Mouse (Mus musculus) frontal cortex, postnatal 25 days (tissue): Measurements from ENCODE around the gene Atxn2.

ENCODE experiments used
- DNase-seq, 2 experiments: peaks; one replicate each; pipeline ENCODE4 v3.0.0; 2022; ENCODE audit warnings: low spot score in 2 of 2

The Atxn2 gene

DNA sequence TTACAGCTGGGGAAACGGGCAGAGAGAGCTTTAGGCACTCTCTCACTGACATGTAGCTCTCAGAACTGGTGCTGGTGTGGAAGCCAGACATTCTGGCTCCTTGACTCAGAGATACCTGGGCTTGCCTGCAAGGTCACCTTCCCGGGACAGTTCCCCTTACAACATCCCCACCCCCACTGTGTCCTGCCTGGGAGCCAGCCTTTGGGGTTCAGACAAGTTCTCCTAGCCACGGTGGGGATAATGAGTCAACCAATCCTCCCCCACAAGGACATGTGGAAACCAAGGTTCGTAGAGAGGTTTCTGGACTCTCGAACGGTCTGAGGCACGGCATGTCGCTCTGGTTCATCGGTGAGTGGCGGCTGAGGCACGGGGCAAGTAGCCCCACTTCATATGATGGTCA, 145.6 kb downstream of the Atxn2 start:
- DNase-seq: no peak

DNA sequence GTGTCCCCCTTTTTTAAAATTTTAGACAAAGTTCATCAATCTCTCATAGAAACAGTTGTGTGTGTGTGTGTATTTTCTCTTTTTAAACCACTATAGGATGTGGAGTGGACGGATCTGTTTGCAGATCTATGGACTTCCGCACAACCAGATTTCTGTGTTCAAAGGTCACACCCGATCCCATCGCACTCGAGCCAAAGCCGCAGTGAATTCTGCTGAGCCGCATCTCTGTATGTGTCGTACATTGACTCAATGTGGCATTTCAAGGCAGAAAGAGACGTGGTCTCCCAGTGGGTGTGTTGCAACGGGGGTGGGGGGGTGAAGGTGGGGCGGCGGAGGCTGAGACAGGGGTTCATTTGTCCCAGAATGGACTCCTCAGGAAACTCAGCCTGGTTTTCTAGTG, 147.3 kb downstream of the Atxn2 start:
- DNase-seq: no peak

DNA sequence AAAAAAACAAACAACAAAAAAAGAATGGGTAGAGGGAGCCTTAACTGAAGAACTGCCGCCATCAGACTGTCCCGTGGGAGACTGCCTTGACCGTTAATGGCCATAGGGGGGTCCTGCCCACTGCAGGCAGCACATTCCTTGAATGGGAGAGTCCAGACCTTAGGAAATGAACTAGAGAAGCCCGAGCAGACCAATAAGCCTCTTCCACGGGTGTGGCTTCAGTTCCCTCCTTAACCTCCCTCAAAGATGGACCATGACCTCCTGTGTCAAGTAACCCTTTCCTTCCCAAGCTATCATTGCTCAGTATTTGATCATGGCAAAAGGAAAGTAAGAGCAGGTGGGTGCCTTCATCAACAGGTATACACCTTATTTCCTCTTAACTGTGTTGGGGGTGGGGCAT, 150.8 kb downstream of the Atxn2 start:
- no peak for DNase-seq

DNA sequence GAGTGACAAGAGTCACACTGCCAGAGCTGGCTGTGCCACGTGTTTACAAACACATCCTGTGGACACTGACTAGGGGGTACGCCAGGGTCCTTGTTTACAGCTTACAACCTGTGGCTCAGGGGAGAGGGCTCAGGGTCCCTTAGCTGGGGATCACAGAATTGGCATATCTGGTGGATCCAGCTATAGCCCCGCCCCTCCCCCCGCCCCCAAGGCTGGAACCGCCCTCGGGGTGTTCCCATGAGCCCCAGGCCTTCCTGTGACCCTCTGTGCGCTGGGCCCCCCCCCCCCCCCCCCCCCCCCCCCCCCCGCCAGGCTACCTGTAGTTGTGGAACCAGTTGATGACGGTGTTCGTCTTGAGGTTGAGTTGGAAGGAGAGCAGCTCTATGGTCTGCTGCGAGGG, 153.2 kb downstream of the Atxn2 start:
- no peak for DNase-seq
